Mouse (Mus musculus) MEL (cell line): ENCODE measurements around the gene Hpse. TPM values are rescaled to one million over a fixed set of nuclear protein-coding genes. Genes with fewer than 3 reads are reported as not detected.

Source experiments
- DNase-seq: peaks from one replicate; pipeline ENCODE4 v3.0.0; 2011; ENCODE audit warnings: low read depth, low spot score
- H3K27ac ChIP-seq: 2 replicates; pipeline ENCODE4 v1.5.1; 2012; ENCODE audit warnings: low read depth, mild to moderate bottlenecking, control low read depth, low read length, moderate library complexity; ENCODE audit not compliant: control insufficient read depth
- H3K27me3 ChIP-seq, 2 experiments: fragments of 150-350 bp in 1 of 2; sonication (generic) in 1 of 2; 2 replicates each; pipeline ENCODE4 v1.6.1; 2012; ENCODE audit warnings: low read length in 2 of 2, mild to moderate bottlenecking in 2 of 2, improper control_type of control experiment in 1 of 2, moderate library complexity in 1 of 2; ENCODE audit not compliant: insufficient read depth in 2 of 2, control insufficient read depth in 1 of 2
- H3K36me3 ChIP-seq, 2 experiments: 2 replicates each; pipeline ENCODE4 v1.6.1; 2012 to 2014; ENCODE audit warnings: low read length in 2 of 2, improper control_type of control experiment in 1 of 2, inconsistent platforms in 1 of 2, mild to moderate bottlenecking in 1 of 2; ENCODE audit not compliant: insufficient read depth in 2 of 2, control insufficient read depth in 1 of 2
- H3K4me1 ChIP-seq, 2 experiments: fragments of 150-350 bp in 1 of 2; sonication (generic) in 1 of 2; 2 replicates each; pipeline ENCODE4 v1.6.1; 2012; ENCODE audit warnings: low read length in 2 of 2, improper control_type of control experiment in 1 of 2, mild to moderate bottlenecking in 1 of 2; ENCODE audit not compliant: insufficient read depth in 2 of 2, control insufficient read depth in 1 of 2
- H3K4me3 ChIP-seq, 2 experiments: fragments of 150-350 bp in 1 of 2; sonication (generic) in 1 of 2; 2 replicates each; pipeline ENCODE4 v1.5.1; 2012; ENCODE audit warnings: low read depth in 2 of 2, low read length in 2 of 2, mild to moderate bottlenecking in 2 of 2, moderate library complexity in 2 of 2, control low read depth in 1 of 2, improper control_type of control experiment in 1 of 2; ENCODE audit not compliant: control insufficient read depth in 1 of 2, insufficient read depth in 1 of 2
- H3K79me2 ChIP-seq: 2 replicates; pipeline ENCODE4 v1.6.1; 2012; ENCODE audit warnings: mild to moderate bottlenecking, low read length, moderate library complexity; ENCODE audit not compliant: control insufficient read depth, poor library complexity, insufficient read depth
- H3K9ac ChIP-seq: 2 replicates; pipeline ENCODE4 v1.6.1; 2012; ENCODE audit warnings: low read depth, mild to moderate bottlenecking, control low read depth, low read length, moderate library complexity; ENCODE audit not compliant: control insufficient read depth, poor library complexity, severe bottlenecking
- H3K9me3 ChIP-seq: fragments of 150-350 bp; sonication (generic); replicated peaks from 2 replicates; pipeline ENCODE4 v1.6.1; 2012; ENCODE audit warnings: mild to moderate bottlenecking, low read length, improper control_type of control experiment, moderate library complexity; ENCODE audit not compliant: insufficient read depth
- BHLHE40 ChIP-seq: IDR thresholded peaks from 2 replicates; pipeline ENCODE4 v1.6.1; 2012; ENCODE audit warnings: low read depth, mild to moderate bottlenecking, inconsistent platforms, low read length, improper control_type of control experiment, borderline replicate concordance
- CHD2 ChIP-seq: IDR thresholded peaks from 2 replicates; pipeline ENCODE4 v1.6.1; 2011; ENCODE audit warnings: low read length, improper control_type of control experiment
- ELF1 ChIP-seq: IDR thresholded peaks from 2 replicates; pipeline ENCODE4 v1.6.1; 2014; ENCODE audit warnings: low read depth, mild to moderate bottlenecking, inconsistent platforms, low read length, improper control_type of control experiment, moderate library complexity
- ETS1 ChIP-seq: IDR thresholded peaks from 2 replicates; pipeline ENCODE4 v1.6.1; 2012; ENCODE audit warnings: low read depth, mild to moderate bottlenecking, inconsistent platforms, low read length, improper control_type of control experiment, moderate library complexity
- GATA1 ChIP-seq: IDR thresholded peaks from 2 replicates; pipeline ENCODE4 v1.6.1; 2011; ENCODE audit warnings: low read depth, low read length, improper control_type of control experiment
- HCFC1 ChIP-seq: IDR thresholded peaks from 2 replicates; pipeline ENCODE4 v1.6.1; 2012; ENCODE audit warnings: low read depth, mild to moderate bottlenecking, inconsistent platforms, low read length, improper control_type of control experiment, moderate library complexity
- JUND ChIP-seq: IDR thresholded peaks from 2 replicates; pipeline ENCODE4 v1.6.1; 2011; ENCODE audit warnings: low read depth, mild to moderate bottlenecking, improper control_type of control experiment, low read length
- KAT2A ChIP-seq: conservative IDR thresholded peaks from 2 replicates; pipeline ENCODE4 v1.6.1; 2012; ENCODE audit warnings: low read depth, low read length, improper control_type of control experiment, inconsistent platforms
- MAFK ChIP-seq: IDR thresholded peaks from 2 replicates; pipeline ENCODE4 v1.6.1; 2011; ENCODE audit warnings: low read depth, mild to moderate bottlenecking, low read length, improper control_type of control experiment, borderline replicate concordance
- MAX ChIP-seq: IDR thresholded peaks from 2 replicates; pipeline ENCODE4 v1.6.1; 2011; ENCODE audit warnings: low read length, improper control_type of control experiment
- MAZ ChIP-seq: IDR thresholded peaks from 2 replicates; pipeline ENCODE4 v1.6.1; 2012; ENCODE audit warnings: low read depth, mild to moderate bottlenecking, inconsistent platforms, low read length, improper control_type of control experiment
- MYC ChIP-seq: IDR thresholded peaks from 2 replicates; pipeline ENCODE4 v1.6.1; 2011; ENCODE audit warnings: low read depth, mild to moderate bottlenecking, low read length, improper control_type of control experiment, moderate library complexity
- POLR2AphosphoS2 ChIP-seq: IDR thresholded peaks from 2 replicates; pipeline ENCODE4 v1.6.1; 2011; ENCODE audit warnings: low read length, improper control_type of control experiment
- RCOR1 ChIP-seq: IDR thresholded peaks from 2 replicates; pipeline ENCODE4 v1.6.1; 2012; ENCODE audit warnings: low read depth, mild to moderate bottlenecking, inconsistent platforms, low read length, improper control_type of control experiment
- SIN3A ChIP-seq: IDR thresholded peaks from 2 replicates; pipeline ENCODE4 v1.6.1; 2012; ENCODE audit warnings: low read length, improper control_type of control experiment, inconsistent platforms
- TAL1 ChIP-seq: IDR thresholded peaks from 2 replicates; pipeline ENCODE4 v1.6.1; 2012; ENCODE audit warnings: mild to moderate bottlenecking, inconsistent platforms, low read length, moderate library complexity, mixed read lengths
- TBP ChIP-seq: IDR thresholded peaks from 2 replicates; pipeline ENCODE4 v1.8.0; 2011; ENCODE audit warnings: low read depth, low read length, improper control_type of control experiment
- USF1 ChIP-seq: IDR thresholded peaks from 2 replicates; pipeline ENCODE4 v1.6.1; 2014; ENCODE audit warnings: low read depth, mild to moderate bottlenecking, inconsistent platforms, low read length, improper control_type of control experiment, moderate library complexity
- ZC3H11A ChIP-seq: IDR thresholded peaks from 2 replicates; pipeline ENCODE4 v1.6.1; 2012; ENCODE audit warnings: low read depth, mild to moderate bottlenecking, inconsistent platforms, low read length, improper control_type of control experiment
- ZNF384 ChIP-seq: IDR thresholded peaks from 2 replicates; pipeline ENCODE4 v1.6.1; 2012; ENCODE audit warnings: low read depth, mild to moderate bottlenecking, inconsistent platforms, low read length, improper control_type of control experiment
- polyA plus RNA-seq, 2 experiments: library from polyadenylated mRNA; stranded (reverse) in 1 of 2; unstranded in 1 of 2; fragments of >175 nt in 1 of 2; fragments of >200 nt in 1 of 2; gene quantifications; 2 replicates each; pipeline versions ENCODE4 v1.2.1 to v1.2.4; 2012; ENCODE audit warnings: low replicate concordance in 2 of 2, low read depth in 1 of 2; ENCODE audit not compliant: insufficient read length in 2 of 2, insufficient read depth in 1 of 2, missing spikeins in 1 of 2
- total RNA-seq: library from RNA; depleted of rRNA; stranded (reverse); fragments of 300-350 nt; gene quantifications from 2 replicates; pipeline ENCODE4 v1.2.3, GENCODE M21; 2012

The Hpse gene
- total and polyA plus RNA-seq, 3 experiments, result 0.03 TPM; not detected in 2

DNA sequence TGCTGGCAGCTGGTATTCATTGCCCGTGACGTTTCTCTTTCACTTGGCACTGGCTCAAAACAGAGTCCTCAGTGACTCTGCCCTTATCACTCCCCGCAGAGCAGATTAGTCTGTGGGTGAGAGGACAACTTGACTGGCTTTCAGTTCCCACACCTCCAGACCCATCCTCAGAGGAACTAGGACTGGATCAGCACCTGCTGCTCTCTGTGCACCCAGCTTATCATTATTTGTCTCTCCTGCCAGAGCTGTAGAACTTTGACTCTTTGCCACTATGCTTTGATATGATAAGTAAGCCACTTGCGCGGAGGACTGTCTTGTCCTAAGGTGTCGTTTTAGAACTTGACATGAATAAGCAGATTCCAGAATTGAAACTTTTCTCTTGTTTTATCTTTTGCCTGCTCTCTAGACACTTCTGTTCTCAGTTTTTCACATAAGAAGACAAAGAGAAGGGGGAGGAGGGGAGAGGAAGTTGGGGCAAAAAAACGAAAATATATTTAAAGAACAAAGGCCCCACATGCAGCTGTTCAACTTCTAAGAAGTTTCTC, 75.5 kb downstream of the Hpse start (continued):
- TF ChIP-seq MYC (peak; percentile 55; the same call in 1 of the 2 replicates), TBP (no peak), KAT2A (no peak), ETS1 (peak; percentile 97), MAFK (peak; percentile 83; the same call in 1 of the 2 replicates), CHD2 (no peak; the same call in 1 of the 2 replicates), SIN3A (peak; percentile 88), ELF1 (no peak), GATA1 (peak; percentile 95), ZC3H11A (no peak; the same call in 1 of the 2 replicates), POLR2AphosphoS2 (no peak), BHLHE40 (peak; percentile 90), JUND (no peak), MAZ (no peak), TAL1 (peak; percentile 95), HCFC1 (peak; percentile 28; the same call in 1 of the 2 replicates)

DNA sequence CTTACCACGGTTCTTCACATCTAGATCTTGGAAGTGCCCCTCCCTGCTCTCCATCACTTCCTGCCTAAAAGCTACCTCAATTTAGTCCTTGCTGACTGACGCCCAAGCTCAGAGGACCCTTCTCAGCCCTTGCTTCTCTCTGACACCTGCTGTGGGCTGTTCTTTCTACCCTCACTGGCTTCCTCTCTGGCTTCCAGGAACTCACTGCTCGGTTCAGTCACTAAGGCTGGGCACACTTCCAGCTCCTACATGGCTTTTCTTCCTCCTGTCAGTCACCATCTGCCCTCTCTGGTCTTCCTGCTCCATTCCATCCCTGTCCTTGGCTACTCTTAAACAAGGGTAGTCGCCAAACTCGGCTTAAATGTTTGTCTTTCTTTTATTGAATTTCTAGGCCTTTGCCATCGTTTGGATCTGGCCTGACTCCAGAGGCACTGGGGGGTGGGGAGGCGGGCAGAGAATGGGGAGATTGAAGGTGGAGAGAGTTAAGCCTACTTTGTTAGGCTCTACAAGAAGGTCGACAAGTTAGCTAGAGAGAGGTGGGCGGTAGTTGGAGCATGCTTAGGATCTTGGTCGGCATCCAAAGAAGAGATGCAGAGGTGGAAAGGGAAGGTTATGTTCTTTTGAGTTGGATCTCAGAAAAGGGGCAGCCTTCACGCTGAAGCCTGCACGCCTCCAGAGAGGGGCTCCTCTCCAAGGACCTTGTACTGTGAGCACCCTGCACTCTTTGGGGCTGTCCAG, 76.1 kb downstream of the Hpse start:
- Histone ChIP-seq H3K4me1 (peaks cover 3 to 42% of the 10 kb centered on the region in 2 experiments), H3K27me3 (no peaks in the 10 kb centered on the region), H3K9me3 (no peaks in the 10 kb centered on the region), H3K9ac (peak overlapping the region; percentile 15), H3K36me3 (peaks cover 0 to 23% of the 10 kb centered on the region in 2 experiments; a peak in 2 of 4 replicates), H3K79me2 (no peaks in the 10 kb centered on the region), H3K27ac (peak overlapping the region; percentile 84), H3K4me3 (peak overlapping the region in 1 of 2 experiments; percentile 10; a peak in 1 of 4 replicates)
- peak; percentile 87 for DNase-seq
- TF ChIP-seq ZNF384 (peak; percentile 74), MAX (peak; percentile 12; the same call in 1 of the 2 replicates), MAFK (no peak), USF1 (no peak), RCOR1 (peak; percentile 44; the same call in 1 of the 2 replicates), ETS1 (peak; percentile 57)
